Mouse (Mus musculus) embryonic facial prominence, embryonic 14.5 days (tissue): Measurements from ENCODE around the gene Elmod3. TPM values are rescaled to one million over a fixed set of nuclear protein-coding genes. Genes with fewer than 3 reads are reported as not detected.

Source experiments
- polyA plus RNA-seq: library from polyadenylated mRNA; unstranded; fragments of >200 nt; fragmentation: Nextera tagmentation; extraction: Ambion mirVana; gene quantifications from 2 replicates; pipeline ENCODE4 v1.2.1, GENCODE M21; 2014

Elmod3 gene
- polyA plus RNA-seq, 1 experiment from 2014 or later = 18.7 TPM

Other genes with a start within 250 kb of the Elmod3 start
- 16.3 and 17.6 TPM in 2 replicates for gene Tmem150a, start 243.0 kb downstream of the Elmod3 start, polyA plus RNA-seq
- 79.9 and 81.1 TPM in 2 replicates for gene Rnf181, start 231.5 kb downstream of the Elmod3 start, polyA plus RNA-seq
- 20.3 and 22.3 TPM in 2 replicates for gene Vamp5, start 217.9 kb downstream of the Elmod3 start, polyA plus RNA-seq
- gene Vamp8, start 207.7 kb downstream of the Elmod3 start, polyA plus RNA-seq = 130 and 144 TPM in 2 replicates
- gene Ggcx, start 184.1 kb downstream of the Elmod3 start, polyA plus RNA-seq = 15.0 and 15.7 TPM in 2 replicates
- 292 and 321 TPM in 2 replicates for gene Mat2a, start 158.9 kb downstream of the Elmod3 start, polyA plus RNA-seq
- not detected in 2 replicates for gene Sh2d6, start 76.7 kb downstream of the Elmod3 start, polyA plus RNA-seq
- gene Capg, start 54.0 kb downstream of the Elmod3 start, polyA plus RNA-seq = 70.8 and 75.9 TPM in 2 replicates
- gene Retsat, start 62 bp upstream of the Elmod3 start, polyA plus RNA-seq = 16.4 and 18.2 TPM in 2 replicates
- 33.8 and 34.7 TPM in 2 replicates for gene Tgoln1, start 18.6 kb upstream of the Elmod3 start, polyA plus RNA-seq
- gene Tcf7l1, start 190.8 kb upstream of the Elmod3 start, polyA plus RNA-seq = 42.3 and 46.3 TPM in 2 replicates